In the genomic region with DNA sequence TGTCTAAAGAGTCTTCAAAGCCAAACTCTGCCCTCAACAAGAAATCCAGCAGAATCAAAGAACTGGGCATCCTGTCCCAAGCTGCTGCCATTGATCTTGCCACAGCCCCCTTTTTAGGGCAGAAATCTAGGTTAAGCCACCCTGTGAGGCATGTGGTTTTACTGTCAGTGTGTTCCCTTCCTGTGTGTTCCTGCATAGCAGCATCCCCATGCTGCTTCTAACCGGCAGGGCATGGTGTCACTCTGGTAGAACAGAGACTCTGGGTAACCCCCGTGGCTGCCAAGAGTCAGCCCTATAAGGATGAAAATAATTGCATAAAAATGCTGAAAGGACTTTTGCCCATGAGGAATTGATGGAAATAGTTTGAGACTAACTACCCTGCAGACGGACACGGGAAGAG, we compare ENCODE assay signal across 38 mouse cellular contexts. TPM values are rescaled to one million over a fixed set of nuclear protein-coding genes. Genes with fewer than 3 reads are reported as not detected.
DNase-seq lines count a peak whose midpoint lies in the region; ATAC-seq and TF ChIP-seq lines count a peak whose summit lies in the region.
"Had no signal": no experiment of that assay in that cellular context is flagged by ENCODE, and none has a peak within 500 bp of the region (broad histone marks: within the 10 kb centered on the region; RNA-seq: fewer than 3 reads in every experiment).

No protein-coding gene starts in this region.

- TF ChIP-seq CTCF in Patski (IDR thresholded peaks at IDR 0.05) = no peak

- 75% methylated on average over 4 of the region's 4 CpGs for WGBS in limb, embryonic 13.5 days
- 94% methylated on average over 4 of the region's 4 CpGs for WGBS in limb, embryonic 10.5 days

- H3K27ac ChIP-seq in limb, embryonic 13.5 days = no peak overlapping the region
- H3K27ac ChIP-seq in limb, embryonic 10.5 days = no peak overlapping the region
- H3K27ac ChIP-seq: gastrocnemius, adult 2 months; heart, embryonic 10.5 days; heart, embryonic 13.5 days; hindbrain, embryonic 14.5 days; hindbrain, postnatal 0 days had no signal

- H3K9me3 ChIP-seq in limb, embryonic 13.5 days = no peaks in the 10 kb centered on the region
- H3K9me3 ChIP-seq in limb, embryonic 10.5 days (replicated peaks) = no peaks in the 10 kb centered on the region
- H3K9me3 ChIP-seq: heart, embryonic 10.5 days; heart, embryonic 13.5 days had no signal

- no peaks in the 10 kb centered on the region for H3K27me3 ChIP-seq in limb, embryonic 13.5 days
- H3K27me3 ChIP-seq in limb, embryonic 10.5 days (ENCODE audit: low read depth, poor library complexity, severe bottlenecking) = no peaks in the 10 kb centered on the region
- no peaks in the 10 kb centered on the region for H3K27me3 ChIP-seq in Patski
- H3K27me3 ChIP-seq: heart, embryonic 13.5 days had no signal

- in situ Hi-C loops in Patski (cut with MboI; ENCODE audit: low pct_unique_long_range_greater_than_20kb) = no loop called here

- H3K4me1 ChIP-seq in limb, embryonic 13.5 days = no peaks in the 10 kb centered on the region
- H3K4me1 ChIP-seq in limb, embryonic 10.5 days = no peaks in the 10 kb centered on the region
- H3K4me1 ChIP-seq: heart, embryonic 10.5 days; heart, embryonic 13.5 days had no signal

- H3K4me3 ChIP-seq in limb, embryonic 13.5 days = no peak overlapping the region
- H3K4me3 ChIP-seq in limb, embryonic 10.5 days = no peak overlapping the region
- H3K4me3 ChIP-seq: gastrocnemius, adult 2 months; heart, embryonic 10.5 days; heart, embryonic 13.5 days had no signal

- no peak overlapping the region for H3K4me2 ChIP-seq in limb, embryonic 13.5 days (replicated peaks)
- H3K4me2 ChIP-seq: heart, embryonic 13.5 days; hindbrain, embryonic 14.5 days had no signal

- no peaks in the 10 kb centered on the region for H3K36me3 ChIP-seq in limb, embryonic 13.5 days
- H3K36me3 ChIP-seq in limb, embryonic 10.5 days = no peaks in the 10 kb centered on the region
- H3K36me3 ChIP-seq: heart, embryonic 10.5 days; heart, embryonic 13.5 days had no signal

- CTCF ChIA-PET in Patski (lab: Charles Lee) = no interaction called here

- ATAC-seq in limb, embryonic 13.5 days (ENCODE audit: low FRiP score, low read depth) = peak; percentile 51; the same call in 1 of the 2 replicates
- ATAC-seq in Patski = peak; percentile 65
- ATAC-seq: CD4-positive, CD25-positive, alpha-beta regulatory T cell, adult 4 months; forebrain, embryonic 14.5 days; forebrain, postnatal 0 days; hindbrain, postnatal 0 days; inflammation-experienced regulatory T-cells, adult 6 months; intestine, embryonic 16.5 days had no signal

- POLR2A ChIA-PET in Patski (lab: Charles Lee) = no interaction called here

- H3K9ac ChIP-seq in limb, embryonic 13.5 days = no peak overlapping the region
- H3K9ac ChIP-seq: forebrain, postnatal 0 days; heart, embryonic 13.5 days; hindbrain, embryonic 14.5 days had no signal

- DNase-seq in limb, embryonic 10.5 days (ENCODE audit: low spot score) = no peak
- peak; percentile 39 for DNase-seq in Patski (ENCODE audit: low read depth, low spot score)
- DNase-seq in fibroblast of lung, adult 2 months (ENCODE audit: low read depth) = peak; percentile 11
- no peak for DNase-seq in lung, postnatal 4 days
- DNase-seq in adrenal gland, postnatal 10 days = no peak
- DNase-seq in cerebellum, adult 8-10 months = no peak
- DNase-seq: adrenal gland, adult 2 months; adrenal gland, postnatal 25 days; cerebellum, adult 11-12 months; cerebellum, postnatal 10 days; cerebellum, postnatal 36 days; embryo, embryonic 11 days; forebrain, postnatal 0 days; gastrocnemius, adult 2 months; gastrocnemius, postnatal 14 days; heart, adult 18-20 months; heart, postnatal 14 days; heart, postnatal 4 days; kidney, adult 18-20 months had no signal

RNA-seq across cellular contexts. Expression of a gene that starts 44.8 kb away (rescaled TPM):
- polyA plus RNA-seq in limb, embryonic 13.5 days (2015; fragmentation: Nextera tagmentation; extraction: Ambion mirVana) = not detected in 2 replicates
- not detected in 2 replicates for polyA plus RNA-seq in limb, embryonic 10.5 days (2016; fragmentation: Nextera tagmentation; extraction: Ambion mirVana)
- polyA plus RNA-seq in Patski (2021) = not detected
- not detected for total RNA-seq in adrenal gland, postnatal 10 days (2021)
- total RNA-seq: adrenal gland, adult 2 months; adrenal gland, postnatal 25 days; forebrain, postnatal 0 days; gastrocnemius, adult 2 months; gastrocnemius, postnatal 14 days; gastrocnemius, postnatal 4 days; heart, adult 18-20 months; heart, postnatal 14 days; heart, postnatal 4 days; hindbrain, postnatal 0 days; MEL had no signal
- polyA plus RNA-seq: adrenal gland, adult 2 months; brain, embryonic 14.5 days; C2C12; CD4-positive, CD25-positive, alpha-beta regulatory T cell, adult 4 months; cortical plate, adult 2 months; embryonic facial prominence, embryonic 11.5 days; forebrain, embryonic 11.5 days; forebrain, embryonic 14.5 days; forebrain, postnatal 0 days; frontal cortex, adult 2 months; heart, embryonic 10.5 days; heart, embryonic 13.5 days; heart, embryonic 16.5 days; hindbrain, embryonic 11.5 days; hindbrain, embryonic 14.5 days; hindbrain, postnatal 0 days; intestine, embryonic 16.5 days had no signal

Comparison
In these comparisons a context has a peak if more than half of its experiments do, and no peak if none do; other contexts are left out.
1. DNase-seq: peak in Patski (single experiment) and fibroblast of lung, adult 2 months (single experiment); none in limb, embryonic 10.5 days (single experiment), lung, postnatal 4 days (0 of 2), adrenal gland, postnatal 10 days (single experiment) and cerebellum, adult 8-10 months (single experiment).